Mouse (Mus musculus) gastrocnemius, postnatal 10 days (tissue): ENCODE results near the gene Gm9922. TPM values are rescaled to one million over a fixed set of nuclear protein-coding genes. Genes with fewer than 3 reads are reported as not detected.
A peak's percentile ranks its signal among the peaks of the same experiment; 100 is the strongest.

ENCODE experiments used
- DNase-seq: peaks from one replicate; pipeline ENCODE4 v3.0.0; 2021; ENCODE audit warnings: mixed read lengths
- long read RNA-seq, 2 experiments: library from polyadenylated mRNA; stranded (forward); transcript quantifications; one replicate each; pipeline ENCODE4 v2.0.0; 2021
- total RNA-seq, 2 experiments: library from RNA; stranded (reverse); gene quantifications; 2 replicates each; pipeline ENCODE4 v1.2.3; 2021

Gm9922 gene
- not detected for total RNA-seq
- long read RNA-seq, experiment 1 = 0 reads
- long read RNA-seq, experiment 2 = 0 reads

- DNase-seq = peak; percentile 55
These were observed at the start of gene Gm9922, which contains the start of gene Lmo7 for GRCm38 (mm10) chr14:101729237-101729971. Gene Gm9922, minus strand, starts transcription at chr14:101729814. Gene Lmo7, plus strand, starts transcription at chr14:101729957.

GRCm38 (mm10) chr14:101778426-101778825 lies 48.8 kb upstream of the Gm9922 start:
- no peak for DNase-seq

GRCm38 (mm10) chr14:101777129-101777493 lies 47.5 kb upstream of the Gm9922 start:
- no peak for DNase-seq

GRCm38 (mm10) chr14:101776296-101777128 lies 46.9 kb upstream of the Gm9922 start:
- no peak for DNase-seq

GRCm38 (mm10) chr14:101774631-101775030 lies 45.0 kb upstream of the Gm9922 start:
- DNase-seq = peak; percentile 14

GRCm38 (mm10) chr14:101771756-101772155 lies 42.1 kb upstream of the Gm9922 start:
- no peak for DNase-seq

GRCm38 (mm10) chr14:101771336-101771735 lies 41.7 kb upstream of the Gm9922 start:
- DNase-seq = no peak

GRCm38 (mm10) chr14:101763762-101764295 lies 34.2 kb upstream of the Gm9922 start:
- DNase-seq = no peak

- DNase-seq = no peak
These were observed 32.7 kb upstream of the Gm9922 start for GRCm38 (mm10) chr14:101762267-101762666.

- no peak for DNase-seq
These were observed 25.8 kb upstream of the Gm9922 start for GRCm38 (mm10) chr14:101755425-101755824.

- no peak for DNase-seq
These were observed 21.3 kb upstream of the Gm9922 start for GRCm38 (mm10) chr14:101750910-101751309.

- no peak for DNase-seq
These were observed 18.8 kb upstream of the Gm9922 start for GRCm38 (mm10) chr14:101748436-101748835.

- no peak for DNase-seq
These were observed 18.2 kb upstream of the Gm9922 start for GRCm38 (mm10) chr14:101747811-101748210.

- DNase-seq = no peak
These were observed 17.0 kb upstream of the Gm9922 start for GRCm38 (mm10) chr14:101746635-101747034.

GRCm38 (mm10) chr14:101737501-101737900 lies 7.9 kb upstream of the Gm9922 start:
- no peak for DNase-seq

- no peak for DNase-seq
These were observed 4.1 kb upstream of the Gm9922 start for GRCm38 (mm10) chr14:101733542-101734303.

GRCm38 (mm10) chr14:101729972-101730692 lies 518 bp upstream of the Gm9922 start:
- DNase-seq = peak; percentile 7

GRCm38 (mm10) chr14:101714414-101714813 lies 15.2 kb downstream of the Gm9922 start:
- no peak for DNase-seq

GRCm38 (mm10) chr14:101707088-101707487 lies 22.5 kb downstream of the Gm9922 start:
- DNase-seq = no peak

- DNase-seq = no peak
These were observed 25.1 kb downstream of the Gm9922 start for GRCm38 (mm10) chr14:101704479-101704878.

- no peak for DNase-seq
These were observed 41.2 kb downstream of the Gm9922 start for GRCm38 (mm10) chr14:101688406-101688805.

- no peak for DNase-seq
These were observed 41.9 kb downstream of the Gm9922 start for GRCm38 (mm10) chr14:101687696-101688095.
